In genomic region chr7:28371514-28371989, GRCm38 (mm10) we compare ENCODE assay signal across 8 mouse cellular contexts. TPM values are rescaled to one million over a fixed set of nuclear protein-coding genes. Genes with fewer than 3 reads are reported as not detected.
DNase-seq lines count a peak whose midpoint lies in the region; ATAC-seq and TF ChIP-seq lines count a peak whose summit lies in the region.

No protein-coding gene starts in this region.

- dilution Hi-C loops in CH12.LX (cut with MboI; ENCODE audit: extremely low pct_ligation_motif_present, extremely low pct_unique_long_range_greater_than_20kb, low sequenced_read_pairs) = no loop called here

- TF ChIP-seq EP300 in CH12.LX (IDR thresholded peaks at IDR 0.05; ENCODE audit: low read length) = no peak
- no peak for TF ChIP-seq EP300 in heart, adult 2 months (IDR thresholded peaks at IDR 0.05; ENCODE audit: insufficient read depth, low read depth, low read length)

- peak overlapping the region; percentile 70 to 73 (median 70) for H3K4me3 ChIP-seq in CH12.LX (replicated peaks in 1 of 3; ENCODE audit: low read depth in 2 of 3, low read length in 2 of 3, poor library complexity in 1 of 3)
- peak overlapping the region; percentile 91 for H3K4me3 ChIP-seq in brown adipose tissue, adult 24 weeks (ENCODE audit: insufficient read depth, low read depth, low read length)
- peak overlapping the region; percentile 77 for H3K4me3 ChIP-seq in heart, adult 2 months
- H3K4me3 ChIP-seq in lung, embryonic 15.5 days = peak overlapping the region; percentile 86

- peaks cover 4% of the 10 kb centered on the region; the same call in 1 of the 2 replicates for H3K79me2 ChIP-seq in CH12.LX (replicated peaks; ENCODE audit: control insufficient read depth, extremely low read depth, insufficient read depth, poor library complexity, severe bottlenecking)
- H3K79me2 ChIP-seq in heart, adult 2 months (replicated peaks; ENCODE audit: control insufficient read depth, insufficient read depth, low read length) = no peaks in the 10 kb centered on the region; the same call in none of the 2 replicates

- WGBS in heart, adult 2 months = under 1% methylated on average over 42 of the region's 43 CpGs
- WGBS in lung, embryonic 15.5 days = under 1% methylated on average over 41 of the region's 43 CpGs

- peak overlapping the region; percentile 86 for H3K4me2 ChIP-seq in CH12.LX (ENCODE audit: insufficient read depth, low read depth, poor library complexity, severe bottlenecking)
- peak overlapping the region; percentile 77 for H3K4me2 ChIP-seq in lung, embryonic 15.5 days

- no peak overlapping the region for H3K27ac ChIP-seq in CH12.LX (ENCODE audit: insufficient read depth, low read depth)
- H3K27ac ChIP-seq in brown adipose tissue, adult 24 weeks (replicated peaks; ENCODE audit: low read depth, low read length) = peak overlapping the region; percentile 96
- peak overlapping the region; percentile 85 for H3K27ac ChIP-seq in heart, adult 2 months
- H3K27ac ChIP-seq in lung, embryonic 15.5 days = peak overlapping the region; percentile 96

- no peak; the same call in 1 of the 2 replicates for ATAC-seq in lung, embryonic 15.5 days (ENCODE audit: borderline replicate concordance, extremely low read depth, low FRiP score, low TSS enrichment)

- H3K4me1 ChIP-seq in CH12.LX (ENCODE audit: control insufficient read depth in 1 of 2, insufficient read depth in 2 of 2) = peaks cover 7 to 31% of the 10 kb centered on the region in 2 experiments
- peaks cover 6% of the 10 kb centered on the region; the same call in 1 of the 2 replicates for H3K4me1 ChIP-seq in brown adipose tissue, adult 24 weeks (ENCODE audit: control insufficient read depth, insufficient read depth, insufficient read length, low read length)
- peaks cover 12% of the 10 kb centered on the region for H3K4me1 ChIP-seq in heart, adult 2 months (ENCODE audit: control insufficient read depth, insufficient read depth, low read length)
- peaks cover 35% of the 10 kb centered on the region for H3K4me1 ChIP-seq in lung, embryonic 15.5 days

- peaks cover 0 to 33% of the 10 kb centered on the region in 2 experiments for H3K36me3 ChIP-seq in CH12.LX (replicated peaks in 1 of 2; ENCODE audit: control insufficient read depth in 1 of 2, insufficient read depth in 1 of 2, low read length in 1 of 2)
- H3K36me3 ChIP-seq in heart, adult 2 months (ENCODE audit: control insufficient read depth, insufficient read depth, low read length) = no peaks in the 10 kb centered on the region
- peaks cover 36% of the 10 kb centered on the region for H3K36me3 ChIP-seq in lung, embryonic 15.5 days

- TF ChIP-seq CTCF in CH12.LX (conservative IDR thresholded peaks at IDR 0.05 in 1 of 2, IDR thresholded peaks at IDR 0.05 in 1 of 2; ENCODE audit: low read depth in 2 of 2, low read length in 2 of 2) = no peak
- no peak for TF ChIP-seq CTCF in heart, adult 2 months (IDR thresholded peaks at IDR 0.05)

- no peak for TF ChIP-seq POLR2A in CH12.LX (IDR thresholded peaks at IDR 0.05; ENCODE audit: low read depth, low read length)
- TF ChIP-seq POLR2A in heart, adult 2 months (IDR thresholded peaks at IDR 0.05; ENCODE audit: insufficient read depth, low read depth, low read length) = no peak

- intact Hi-C loops in heart, adult 2 months (cut with DNase I) = loop anchor here (1.0 to 5.0 kb wide), 2 partner anchors 20 to 226 kb away; partner anchors contain the start of genes Pak4 and Samd4b

- peak overlapping the region; percentile 83 for H3K9ac ChIP-seq in CH12.LX (ENCODE audit: insufficient read depth, low read depth)
- peak overlapping the region; percentile 93 for H3K9ac ChIP-seq in heart, adult 2 months (ENCODE audit: low read depth, low read length)
- H3K9ac ChIP-seq in lung, embryonic 15.5 days = peak overlapping the region; percentile 87

- H3K27me3 ChIP-seq in CH12.LX (replicated peaks) = no peaks in the 10 kb centered on the region
- no peaks in the 10 kb centered on the region for H3K27me3 ChIP-seq in heart, adult 2 months (ENCODE audit: control insufficient read depth, insufficient read depth, low read length)
- no peaks in the 10 kb centered on the region for H3K27me3 ChIP-seq in lung, embryonic 15.5 days

- no peak for DNase-seq in CH12.LX (ENCODE audit: extremely low read depth)
- peak; percentile 84 for DNase-seq in heart, adult 2 months
- DNase-seq in kidney, adult 18-20 months = peak; percentile 44
- DNase-seq in ovary, postnatal 36 days (ENCODE audit: low spot score) = peak; percentile 68
- no peak for DNase-seq in right cerebral cortex, postnatal 14 days
- no peak for DNase-seq in right cerebral cortex, adult 2 months (ENCODE audit: low spot score in 2 of 2)

- in situ Hi-C loops in CH12.LX (cut with MboI; ENCODE audit: low pct_ligation_motif_present, low pct_unique_long_range_greater_than_20kb, low sequenced_read_pairs) = no loop called here

- TF ChIP-seq RAD21 in CH12.LX (IDR thresholded peaks at IDR 0.05; ENCODE audit: low read depth, low read length) = no peak

- H3K9me3 ChIP-seq in CH12.LX (replicated peaks; ENCODE audit: low read length) = no peaks in the 10 kb centered on the region
- H3K9me3 ChIP-seq in lung, embryonic 15.5 days = no peaks in the 10 kb centered on the region

TF ChIP-seq in CH12.LX, 34 proteins besides CTCF, POLR2A, EP300 and RAD21:
- TF ChIP-seq MEF2A (IDR thresholded peaks at IDR 0.05; ENCODE audit: borderline replicate concordance, low read depth, low read length) (0 out of 2 replicates have a peak, but pooled peaks have one; percentile 1), BHLHE40 (IDR thresholded peaks at IDR 0.05; ENCODE audit: low read depth, low read length) (no peak), SIN3A (IDR thresholded peaks at IDR 0.05; ENCODE audit: low read length) (0 out of 2 replicates have a peak, but pooled peaks have one; percentile 8), JUND (conservative IDR thresholded peaks at IDR 0.05; ENCODE audit: low read depth, low read length) (no peak), USF1 (IDR thresholded peaks at IDR 0.05; ENCODE audit: low read depth, low read length) (no peak), UBTF (IDR thresholded peaks at IDR 0.05; ENCODE audit: low read depth, low read length) (0 out of 2 replicates have a peak, but pooled peaks have one; percentile 16), TBP (conservative IDR thresholded peaks at IDR 0.05; ENCODE audit: low read depth, low read length) (no peak), USF2 (conservative IDR thresholded peaks at IDR 0.05; ENCODE audit: low read depth, low read length) (no peak), TCF12 (IDR thresholded peaks at IDR 0.05; ENCODE audit: low read depth, low read length) (no peak), HCFC1 (IDR thresholded peaks at IDR 0.05; ENCODE audit: low read depth, low read length) (no peak), PAX5 (IDR thresholded peaks at IDR 0.05; ENCODE audit: low read length) (no peak)
TF ChIP-seq in CH12.LX: peak in this region for 3.

RNA-seq across cellular contexts. Expression of gene Plekhg2, which starts 0.8 kb away (rescaled TPM):
- total RNA-seq in CH12.LX (2012; rRNA removed) = 3.3 and 4.7 TPM in 2 replicates
- total RNA-seq in CH12.LX (2014; rRNA removed) = 0.39 and 0.43 TPM in 2 replicates
- polyA plus RNA-seq in CH12.LX (2012; ENCODE audit: insufficient read length, low read depth) = 5.2 and 5.5 TPM in 2 replicates
- 3.1 and 3.5 TPM in 2 replicates for polyA plus RNA-seq in brown adipose tissue, adult 24 weeks (2012; ENCODE audit: insufficient read depth, insufficient read length, missing spikeins)
- 10 to 100 TPM; 10.4 to 14.3 TPM for total RNA-seq in heart, adult 2 months (2021)
- polyA plus RNA-seq in heart, adult 2 months (2012; rRNA removed) = 15.9 and 16.3 TPM in 2 replicates
- polyA plus RNA-seq in lung, embryonic 15.5 days (2015; fragmentation: Nextera tagmentation; extraction: Ambion mirVana) = 59.4 and 67.9 TPM in 2 replicates

RNA-seq across cellular contexts. Expression of gene Zfp36, which starts 8.5 kb away (rescaled TPM):
- total RNA-seq in CH12.LX (2012; rRNA removed) = 2.8 and 3.5 TPM in 2 replicates
- total RNA-seq in CH12.LX (2014; rRNA removed) = 1.1 and 1.9 TPM in 2 replicates
- 8.9 and 9.9 TPM in 2 replicates for polyA plus RNA-seq in CH12.LX (2012; ENCODE audit: insufficient read length, low read depth)
- 25.1 and 70.2 TPM in 2 replicates for polyA plus RNA-seq in brown adipose tissue, adult 24 weeks (2012; ENCODE audit: insufficient read depth, insufficient read length, missing spikeins)
- total RNA-seq in heart, adult 2 months (2021) = 10 to 100 TPM; 19.4 to 26.3 TPM
- polyA plus RNA-seq in heart, adult 2 months (2012; rRNA removed) = 26.1 and 28.2 TPM in 2 replicates
- 16.4 and 17.9 TPM in 2 replicates for polyA plus RNA-seq in lung, embryonic 15.5 days (2015; fragmentation: Nextera tagmentation; extraction: Ambion mirVana)

RNA-seq across cellular contexts. Expression of gene Med29, which starts 21.0 kb away (rescaled TPM):
- 23.5 and 27.8 TPM in 2 replicates for total RNA-seq in CH12.LX (2012; rRNA removed)
- 19.4 and 19.8 TPM in 2 replicates for total RNA-seq in CH12.LX (2014; rRNA removed)
- 25.4 and 26.9 TPM in 2 replicates for polyA plus RNA-seq in CH12.LX (2012; ENCODE audit: insufficient read length, low read depth)
- polyA plus RNA-seq in brown adipose tissue, adult 24 weeks (2012; ENCODE audit: insufficient read depth, insufficient read length, missing spikeins) = 18.4 and 20.2 TPM in 2 replicates
- total RNA-seq in heart, adult 2 months (2021) = 10 to 100 TPM; 20.8 to 21.5 TPM
- polyA plus RNA-seq in heart, adult 2 months (2012; rRNA removed) = 48.8 and 50.4 TPM in 2 replicates
- polyA plus RNA-seq in lung, embryonic 15.5 days (2015; fragmentation: Nextera tagmentation; extraction: Ambion mirVana) = 51.2 and 53.8 TPM in 2 replicates

RNA-seq across cellular contexts. Expression of gene Rps16, which starts 21.1 kb away (rescaled TPM):
- 1,915 and 2,040 TPM in 2 replicates for total RNA-seq in CH12.LX (2012; rRNA removed)
- total RNA-seq in CH12.LX (2014; rRNA removed) = 42.7 and 66.7 TPM in 2 replicates
- polyA plus RNA-seq in CH12.LX (2012; ENCODE audit: insufficient read length, low read depth) = 1,205 and 1,254 TPM in 2 replicates
- polyA plus RNA-seq in brown adipose tissue, adult 24 weeks (2012; ENCODE audit: insufficient read depth, insufficient read length, missing spikeins) = 404 and 482 TPM in 2 replicates
- total RNA-seq in heart, adult 2 months (2021) = 100 to 1,000 TPM; 496 to 556 TPM
- 312 and 411 TPM in 2 replicates for polyA plus RNA-seq in heart, adult 2 months (2012; rRNA removed)
- 979 and 1,114 TPM in 2 replicates for polyA plus RNA-seq in lung, embryonic 15.5 days (2015; fragmentation: Nextera tagmentation; extraction: Ambion mirVana)

RNA-seq across cellular contexts. Expression of gene Paf1, which starts 21.2 kb away (rescaled TPM):
- total RNA-seq in CH12.LX (2012; rRNA removed) = 45.9 and 71.0 TPM in 2 replicates
- total RNA-seq in CH12.LX (2014; rRNA removed) = 42.2 and 57.8 TPM in 2 replicates
- polyA plus RNA-seq in CH12.LX (2012; ENCODE audit: insufficient read length, low read depth) = 105 and 151 TPM in 2 replicates
- polyA plus RNA-seq in brown adipose tissue, adult 24 weeks (2012; ENCODE audit: insufficient read depth, insufficient read length, missing spikeins) = 50.4 and 62.6 TPM in 2 replicates
- 10 to 100 TPM; 41.3 to 42.1 TPM for total RNA-seq in heart, adult 2 months (2021)
- 63.8 and 67.0 TPM in 2 replicates for polyA plus RNA-seq in heart, adult 2 months (2012; rRNA removed)
- 80.7 and 88.2 TPM in 2 replicates for polyA plus RNA-seq in lung, embryonic 15.5 days (2015; fragmentation: Nextera tagmentation; extraction: Ambion mirVana)

Comparison
In these comparisons a context has a peak if more than half of its experiments do, and no peak if none do; other contexts are left out.
1. DNase-seq: peak in heart, adult 2 months (2 of 2), kidney, adult 18-20 months (single experiment) and ovary, postnatal 36 days (single experiment); none in CH12.LX (single experiment), right cerebral cortex, postnatal 14 days (single experiment) and right cerebral cortex, adult 2 months (0 of 2).
2. Peak in every context shown above with its lines, with median percentiles within 50 percentile points of each other: H3K4me3 ChIP-seq and H3K9ac ChIP-seq.